Mouse (Mus musculus) lung, adult 2 months (tissue): ENCODE data around the gene Ctnna3. TPM values are rescaled to one million over a fixed set of nuclear protein-coding genes. Genes with fewer than 3 reads are reported as not detected.

Source experiments
- DNase-seq: peaks from one replicate; pipeline ENCODE4 v3.0.0; 2022
- H3K4me1 ChIP-seq: fragments of 200-500 bp; 2 replicates; pipeline ENCODE4 v1.6.1; 2011; ENCODE audit warnings: low read length; ENCODE audit not compliant: control insufficient read depth, insufficient read depth
- H3K4me3 ChIP-seq: fragments of 200-500 bp; replicated peaks from 2 replicates; pipeline ENCODE3; 2011; ENCODE audit warnings: low read depth, mild to moderate bottlenecking, control low read depth, low read length; ENCODE audit errors: extremely low read depth
- CTCF ChIP-seq: fragments of 200-500 bp; IDR thresholded peaks from 2 replicates; pipeline ENCODE4 v1.5.1; 2011; ENCODE audit warnings: mild to moderate bottlenecking, low read length, control low read depth; ENCODE audit not compliant: insufficient read depth
- POLR2A ChIP-seq: fragments of 200-500 bp; IDR thresholded peaks from 2 replicates; pipeline ENCODE4 v1.6.1; 2011; ENCODE audit warnings: low read depth, mild to moderate bottlenecking, control low read depth, low read length, borderline replicate concordance; ENCODE audit errors: extremely low read depth
- WGBS: fragments of 180-500 bp; shearing (Covaris S2); methylation state at CpG from one replicate; pipeline ENCODE4 v1.1.7; 2018; 5-methylcytosine and 5-hydroxymethylcytosine counted together
- polyA plus RNA-seq: library from polyadenylated mRNA; depleted of rRNA; stranded (reverse); fragments of >200 nt; gene quantifications from 2 replicates; pipeline ENCODE4 v1.2.3, GENCODE M21; 2012

Gene Ctnna3
- polyA plus RNA-seq, 1 experiment: 0.33 TPM

DNA sequence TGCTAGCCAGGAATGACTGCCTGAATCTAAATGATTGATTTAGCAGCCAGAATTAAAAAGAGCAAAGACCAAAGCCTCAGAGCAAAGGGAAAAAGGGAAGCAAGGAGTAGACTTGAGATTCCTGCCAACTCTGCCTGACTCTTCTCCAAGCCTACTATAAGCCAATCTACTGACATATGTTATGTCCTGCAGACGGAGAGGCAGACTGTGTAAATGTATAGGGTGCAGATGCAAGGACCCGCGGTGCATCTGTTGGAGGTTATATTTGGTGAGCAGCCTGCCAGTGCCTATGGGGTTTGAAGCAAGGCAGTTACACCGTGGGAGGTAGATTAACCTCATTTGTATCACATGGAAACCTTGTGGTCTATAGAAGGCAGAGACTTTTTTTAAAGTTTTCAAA lies 409.1 kb downstream of the Ctnna3 start:
- Histone ChIP-seq H3K4me1 (no peaks in the 10 kb centered on the region), H3K4me3 (no peak overlapping the region)
- TF ChIP-seq POLR2A (no peak), CTCF (no peak)
- DNase-seq: no peak
- 78% methylated on average over 4 of the region's 4 CpGs for WGBS

DNA sequence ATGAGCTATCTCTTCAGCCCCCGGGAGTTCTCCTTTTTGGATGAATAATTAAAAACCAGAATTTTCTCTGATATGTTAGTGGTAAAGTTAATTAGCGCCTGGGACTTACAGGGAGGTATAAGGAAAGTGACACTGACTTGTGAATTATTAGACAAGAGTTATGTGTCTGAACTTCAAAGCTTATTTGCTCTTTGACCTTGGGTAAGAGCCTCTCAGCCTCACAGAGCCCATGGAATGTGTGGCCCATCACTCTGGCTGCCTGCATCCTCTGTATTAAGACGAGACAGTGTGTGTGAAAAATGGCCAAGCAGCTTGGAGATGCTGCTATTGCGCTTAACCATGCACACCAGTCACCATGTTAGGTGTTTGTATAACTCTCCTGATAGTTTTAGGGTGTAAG lies 422.0 kb downstream of the Ctnna3 start:
- no peaks in the 10 kb centered on the region for H3K4me1 ChIP-seq
- no peak for DNase-seq
- no peak for TF ChIP-seq CTCF
- TF ChIP-seq POLR2A: no peak
- H3K4me3 ChIP-seq: no peak overlapping the region
- 48% methylated on average over 4 of the region's 4 CpGs for WGBS

- 67% methylated on average over 7 of the region's 7 CpGs for WGBS
- DNase-seq: no peak
- TF ChIP-seq POLR2A: no peak
- TF ChIP-seq CTCF: no peak
- no peak overlapping the region for H3K4me3 ChIP-seq
- H3K4me1 ChIP-seq: no peaks in the 10 kb centered on the region
These were observed 439.2 kb downstream of the Ctnna3 start for GRCm38 (mm10) chr10:63869123-63869522.

DNA sequence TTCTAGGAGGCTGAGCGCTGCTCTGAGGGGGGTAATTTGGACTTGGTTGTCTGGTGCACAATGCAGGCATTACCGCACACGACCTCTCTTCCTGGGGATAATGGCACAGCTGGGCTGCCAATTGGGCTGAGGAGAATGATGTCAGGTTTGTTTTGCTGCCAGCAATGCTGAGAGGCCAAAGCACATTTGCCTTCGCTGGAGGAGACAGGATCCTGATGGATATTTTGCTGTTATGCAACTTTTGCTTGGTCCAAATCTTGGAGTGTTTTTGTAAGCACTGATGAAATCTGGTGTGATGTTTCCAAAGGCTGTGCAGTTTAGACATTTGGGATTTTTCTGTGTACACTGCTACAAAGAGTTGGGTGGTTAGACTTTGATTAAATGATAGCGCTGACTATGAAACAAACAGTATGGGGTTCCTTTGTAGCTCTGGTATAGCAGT lies 450.6 kb downstream of the Ctnna3 start:
- Histone ChIP-seq H3K4me3 (no peak overlapping the region), H3K4me1 (no peaks in the 10 kb centered on the region)
- TF ChIP-seq CTCF: no peak
- no peak for TF ChIP-seq POLR2A
- 64% methylated on average over 5 of the region's 5 CpGs for WGBS
- DNase-seq: peak; percentile 13

GRCm38 (mm10) chr10:63886449-63887088 lies 456.7 kb downstream of the Ctnna3 start:
- TF ChIP-seq POLR2A: no peak
- TF ChIP-seq CTCF: no peak
- peak; percentile 7 for DNase-seq
- 50% methylated on average over 23 of the region's 23 CpGs for WGBS
- Histone ChIP-seq H3K4me1 (no peaks in the 10 kb centered on the region), H3K4me3 (peak overlapping the region; percentile 27)

DNA sequence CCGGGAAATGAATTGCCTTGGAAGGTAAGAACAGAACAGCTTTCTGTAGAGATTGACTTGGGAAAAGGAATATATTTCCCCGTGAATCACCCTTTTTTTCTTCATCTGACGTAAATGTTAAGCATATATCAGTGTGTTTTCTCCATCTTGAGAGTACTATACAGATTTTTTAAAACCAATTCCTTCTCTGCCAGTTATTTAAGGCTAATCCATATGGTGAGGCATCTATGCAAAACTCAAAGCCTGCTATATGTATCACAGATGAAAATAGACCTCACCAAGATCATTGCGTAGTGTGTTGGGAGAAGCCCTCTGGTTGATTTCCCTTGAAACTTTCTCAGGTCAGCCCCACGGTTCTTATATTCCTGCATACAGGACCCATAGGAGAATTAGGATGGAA lies 464.7 kb downstream of the Ctnna3 start:
- no peak for TF ChIP-seq POLR2A
- no peak for TF ChIP-seq CTCF
- DNase-seq: no peak
- Histone ChIP-seq H3K4me1 (no peaks in the 10 kb centered on the region), H3K4me3 (no peak overlapping the region)
- WGBS: 91% methylated on average over 5 of the region's 5 CpGs

DNA sequence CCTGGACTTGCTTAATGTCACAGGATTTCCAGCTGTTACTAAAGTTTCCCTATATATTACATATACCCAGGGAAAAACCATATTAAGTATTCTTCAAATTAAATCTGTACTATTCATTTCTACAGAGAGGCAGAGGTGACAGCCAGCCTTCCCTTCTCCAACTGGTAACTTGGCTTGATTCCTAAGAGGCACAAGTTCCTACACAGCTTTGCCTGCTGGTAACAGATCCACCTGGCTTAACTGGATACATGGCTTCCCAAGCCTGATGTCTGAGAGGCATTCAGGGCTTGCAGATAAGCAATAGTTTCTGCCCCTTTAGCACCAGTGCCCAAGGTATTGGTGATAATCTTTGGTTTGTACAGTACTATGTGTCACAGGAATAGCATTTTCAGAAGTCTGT lies 470.0 kb downstream of the Ctnna3 start:
- no peak for DNase-seq
- Histone ChIP-seq H3K4me3 (no peak overlapping the region), H3K4me1 (no peaks in the 10 kb centered on the region)
- TF ChIP-seq CTCF: no peak
- no peak for TF ChIP-seq POLR2A

DNA sequence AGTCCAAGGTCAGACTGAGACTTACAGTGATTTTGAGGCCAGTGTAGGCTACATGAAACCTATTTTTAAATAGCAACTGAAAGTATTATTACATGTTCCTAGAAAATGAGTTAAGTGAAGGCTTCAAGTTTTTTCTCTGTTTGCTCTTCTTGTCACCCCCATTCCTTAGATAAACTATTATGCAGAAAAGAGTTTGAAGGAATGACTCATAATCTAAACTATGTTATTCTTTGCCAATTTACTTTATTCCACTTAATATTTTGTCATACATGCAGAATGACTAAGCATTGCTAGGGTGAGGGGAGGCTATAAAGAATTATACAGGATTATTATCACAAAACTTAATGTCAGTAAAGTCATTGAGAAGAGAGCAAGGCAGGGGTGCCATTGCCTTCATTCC lies 479.0 kb downstream of the Ctnna3 start:
- TF ChIP-seq CTCF: no peak
- H3K4me3 ChIP-seq: no peak overlapping the region
- DNase-seq: no peak
- H3K4me1 ChIP-seq: no peaks in the 10 kb centered on the region

DNA sequence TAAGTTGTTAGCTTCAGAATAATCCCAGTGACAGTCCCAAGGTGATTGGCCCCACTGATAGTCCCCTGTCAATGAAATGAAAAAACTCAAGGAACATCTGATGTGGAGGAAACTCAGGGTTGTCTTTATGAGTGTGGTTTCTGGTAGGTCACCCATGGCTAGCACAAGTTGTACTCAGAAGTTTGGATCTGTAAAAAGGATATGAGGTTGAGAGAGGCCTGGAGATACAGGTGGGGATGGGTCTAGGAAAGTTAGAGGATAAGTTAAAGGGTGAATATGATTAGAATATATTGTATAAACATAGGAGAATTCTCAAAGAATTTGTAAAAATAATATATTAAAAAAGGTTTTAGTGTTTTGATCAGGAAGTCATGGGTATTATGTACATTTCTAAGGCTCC lies 497.4 kb downstream of the Ctnna3 start, which contains the start of gene Gm10118:
Gene Gm10118 (minus strand): TSS at position 101 of the 400 bp plus-strand sequence.
- Histone ChIP-seq H3K4me3 (no peak within 1 kb of the TSS), H3K4me1 (no peaks in the 10 kb centered on the region)
- no peak for DNase-seq
- TF ChIP-seq CTCF (no peak), POLR2A (no peak)

DNA sequence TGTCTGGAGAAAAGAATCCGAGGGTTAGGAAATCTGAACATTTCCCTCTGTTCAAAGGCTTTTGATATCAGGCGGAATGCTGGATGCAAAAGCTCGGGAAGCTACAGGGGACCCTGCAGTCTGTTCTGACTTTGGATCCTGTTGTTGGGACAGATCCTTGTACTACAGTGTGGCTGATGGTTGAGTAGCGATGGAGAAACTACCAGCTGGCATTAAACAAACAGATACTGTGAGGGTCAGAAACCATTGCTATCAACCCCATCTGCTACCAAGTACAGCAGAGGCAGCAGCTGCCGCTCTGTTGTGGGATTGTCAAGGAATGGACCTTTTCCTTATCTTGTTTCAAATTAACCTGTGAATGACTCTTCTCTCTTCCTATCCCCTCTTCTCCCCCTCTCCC lies 504.0 kb downstream of the Ctnna3 start:
- TF ChIP-seq CTCF (no peak), POLR2A (no peak)
- no peak for DNase-seq
- Histone ChIP-seq H3K4me1 (no peaks in the 10 kb centered on the region), H3K4me3 (no peak overlapping the region)
- 61% methylated on average over 5 of the region's 5 CpGs for WGBS
